Mouse (Mus musculus): ENCODE measurements around the gene Tsr3. TPM values are rescaled to one million over a fixed set of nuclear protein-coding genes. Genes with fewer than 3 reads are reported as not detected.

Gene Tsr3
- total RNA-seq (2023), result 16.0 to 18.5 TPM (median 16.6 TPM) in 4 replicates

DNA sequence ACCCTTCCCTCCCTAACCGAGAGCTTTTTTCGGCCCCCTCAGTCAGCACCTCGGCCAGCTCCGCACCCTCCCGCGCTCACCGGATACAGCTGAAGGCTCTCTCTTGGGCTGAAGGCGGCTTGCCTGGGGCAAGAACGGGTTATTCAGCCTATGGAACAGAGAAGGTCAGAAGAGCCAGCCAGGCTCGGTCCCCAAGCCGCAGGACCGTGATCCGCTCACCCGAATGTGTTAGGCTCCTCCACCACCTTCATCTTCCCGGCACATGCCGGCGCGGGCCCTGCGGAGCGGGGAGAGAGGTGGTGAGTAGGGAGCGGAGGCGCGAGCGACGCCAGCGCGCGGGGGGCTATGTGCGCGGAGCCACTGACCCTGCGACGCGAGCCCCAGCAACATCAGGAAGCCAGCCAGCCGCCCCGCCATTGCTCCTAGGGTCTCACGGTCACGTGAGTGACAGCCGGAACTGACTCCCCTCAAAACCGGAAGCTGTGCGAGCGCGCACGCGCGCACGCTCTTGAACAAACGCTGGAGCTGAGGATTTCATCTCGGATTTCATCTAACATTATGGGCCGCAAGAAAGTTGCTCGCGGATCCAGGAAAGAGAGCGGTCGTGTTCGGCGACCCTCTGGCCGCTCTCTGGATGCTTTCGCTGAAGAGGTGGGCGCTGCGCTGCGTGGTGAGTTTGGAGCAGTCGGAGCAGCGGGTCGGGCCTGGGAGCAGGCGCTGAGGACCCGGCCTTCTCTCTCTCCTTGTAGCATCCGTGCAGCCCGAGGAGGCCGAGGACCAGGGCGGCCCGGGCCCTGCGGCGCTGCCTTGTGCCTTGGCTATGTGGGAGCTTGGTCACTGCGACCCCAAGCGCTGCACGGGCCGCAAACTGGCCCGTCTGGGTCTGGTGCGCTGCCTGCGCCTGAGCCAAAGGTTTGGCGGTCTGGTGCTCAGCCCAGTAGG, at the start of gene Tsr3, which contains the start of gene Gnptg:
Tsr3 (plus strand) TSS at position 476 of the 942 bp plus-strand sequence.
Gnptg (minus strand) TSS at position 430 of the 942 bp plus-strand sequence.

DNA sequence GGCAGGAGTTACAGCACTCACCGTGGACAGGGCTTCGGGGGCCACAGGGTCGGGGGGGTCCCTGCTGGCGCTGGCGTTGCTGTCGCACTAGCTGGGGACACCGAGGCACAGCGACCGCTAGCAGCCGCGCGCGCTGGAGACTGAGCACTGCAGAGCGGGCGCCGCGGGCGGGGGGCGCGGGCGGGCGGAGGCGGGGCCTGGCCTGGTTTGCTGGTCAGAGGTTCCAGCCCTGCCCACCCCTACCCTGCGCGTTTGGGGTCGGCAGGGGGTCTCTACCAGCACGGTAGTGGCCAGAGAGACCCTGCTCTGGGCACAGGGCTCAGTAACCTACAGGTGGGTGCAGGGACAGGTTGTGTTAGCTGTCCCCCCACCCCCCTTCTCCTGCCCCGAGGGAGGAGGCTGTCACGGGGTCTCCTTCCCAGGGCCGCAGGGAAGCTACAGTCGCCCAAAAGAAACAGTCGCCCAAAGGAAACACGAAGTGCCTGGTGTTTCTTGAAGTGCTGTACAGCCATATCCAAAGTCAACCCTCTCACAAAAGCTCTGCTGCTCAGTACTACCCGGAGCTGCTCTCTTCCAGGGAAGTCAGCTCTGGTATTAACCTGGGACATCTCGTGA, 16.3 kb downstream of the Tsr3 start, which contains the start of gene Baiap3:
Baiap3 (minus strand) TSS at position 225 of the 615 bp plus-strand sequence.

DNA sequence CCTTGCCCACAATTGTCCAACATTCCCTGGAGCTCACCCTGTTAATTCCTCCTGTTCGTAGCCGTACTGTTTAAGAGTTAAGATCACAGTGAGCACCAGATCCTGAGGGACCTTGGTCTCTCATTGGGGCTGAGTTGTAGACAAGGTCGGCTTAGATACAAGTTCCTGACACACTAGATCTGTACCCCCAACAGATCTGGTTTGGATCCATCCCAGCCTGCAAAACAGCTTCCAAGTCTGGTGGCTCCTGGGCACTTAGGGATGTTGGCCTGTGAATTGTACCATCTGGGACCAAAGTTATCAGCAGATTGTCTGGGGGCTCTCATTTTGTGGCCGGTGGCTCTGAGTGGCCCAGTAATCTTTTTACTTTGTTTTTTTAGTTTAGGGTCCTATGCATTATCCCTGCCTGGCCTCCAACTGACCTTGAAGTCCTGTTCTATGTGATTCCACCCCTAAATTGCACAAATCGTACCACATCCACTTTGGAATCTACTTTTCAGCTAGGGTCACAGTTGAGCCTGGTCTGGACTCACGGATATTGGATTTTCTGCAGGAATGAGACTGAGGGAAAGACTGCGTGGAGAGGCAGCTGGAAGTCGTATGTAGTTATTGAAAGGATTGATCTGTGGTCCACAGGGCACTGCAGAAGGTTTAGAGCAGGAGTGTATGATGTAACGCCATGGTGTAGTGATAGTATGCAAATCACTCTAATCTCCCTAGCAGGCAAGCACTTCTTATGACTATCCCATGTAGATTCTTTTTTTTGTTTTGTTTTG, 34.8 kb downstream of the Tsr3 start, which contains the start of gene Ube2i:
Ube2i (minus strand) TSS at position 52 of the 776 bp plus-strand sequence.

Other genes with a start within 250 kb of the Tsr3 start
- gene Cramp1l, start 224.4 kb upstream of the Tsr3 start, total RNA-seq (2023), result 34.2 to 39.7 TPM (median 38.7 TPM) in 4 replicates
- gene Ift140, start 224.1 kb upstream of the Tsr3 start, total RNA-seq (2023), result 65.2 to 73.5 TPM (median 69.5 TPM) in 4 replicates
- not detected in 4 replicates for gene Tmem204, start 156.6 kb upstream of the Tsr3 start, total RNA-seq (2023)
- 30.7 to 41.3 TPM (median 35.3 TPM) in 4 replicates for gene Telo2, start 124.2 kb upstream of the Tsr3 start, total RNA-seq (2023)
- gene Ptx4, start 119.4 kb upstream of the Tsr3 start, total RNA-seq (2023), result 0.39 TPM in 1 of 4 replicates, not detected in the others
- gene Clcn7, start 106.8 kb upstream of the Tsr3 start, total RNA-seq (2023), result 41.6 to 48.1 TPM (median 42.1 TPM) in 4 replicates
- gene Ccdc154, start 77.7 kb upstream of the Tsr3 start, total RNA-seq (2023), result 0.24 to 0.56 TPM in 2 of 4 replicates, not detected in the others
- not detected in 4 replicates for gene Gm38655, start 64.7 kb upstream of the Tsr3 start, total RNA-seq (2023)
- gene BC003965, start 55.6 kb upstream of the Tsr3 start, total RNA-seq (2023), result 11.1 to 14.3 TPM (median 13.7 TPM) in 4 replicates
- gene Unkl, start 51.8 kb upstream of the Tsr3 start, total RNA-seq (2023), result 35.4 to 49.4 TPM (median 36.7 TPM) in 4 replicates
- gene Gnptg, start within 50 bp of the Tsr3 start, total RNA-seq (2023), result 25.2 to 29.1 TPM (median 27.6 TPM) in 4 replicates
- gene Baiap3, start 16.2 kb downstream of the Tsr3 start, total RNA-seq (2023), result 0.98 to 1.9 TPM (median 1.2 TPM) in 4 replicates
- gene Ube2i, start 34.5 kb downstream of the Tsr3 start, total RNA-seq (2023), result 456 to 465 TPM (median 462 TPM) in 4 replicates
- gene Prss34, start 58.2 kb downstream of the Tsr3 start, total RNA-seq (2023), result not detected in 4 replicates
- not detected in 4 replicates for gene Prss28, start 68.5 kb downstream of the Tsr3 start, total RNA-seq (2023)
- gene Prss29, start 78.5 kb downstream of the Tsr3 start, total RNA-seq (2023), result not detected in 4 replicates
- gene Tpsab1, start 105.4 kb downstream of the Tsr3 start, total RNA-seq (2023), result not detected in 4 replicates
- not detected in 4 replicates for gene Tpsb2, start 126.1 kb downstream of the Tsr3 start, total RNA-seq (2023)
- gene Tpsg1, start 129.1 kb downstream of the Tsr3 start, total RNA-seq (2023), result not detected in 4 replicates
- 5.0 to 7.9 TPM (median 6.0 TPM) in 4 replicates for gene Cacna1h, start 193.6 kb downstream of the Tsr3 start, total RNA-seq (2023)
- not detected in 4 replicates for gene Tekt4, start 214.4 kb downstream of the Tsr3 start, total RNA-seq (2023)